Comparison of ENCODE assay signal across 8 mouse cellular contexts in genomic region chr2:130178381-130178705, GRCm38 (mm10). TPM values are rescaled to one million over a fixed set of nuclear protein-coding genes. Genes with fewer than 3 reads are reported as not detected.
A peak's percentile ranks its signal among the peaks of the same experiment; 100 is the strongest.
DNase-seq lines count a peak whose midpoint lies in the region; ATAC-seq and TF ChIP-seq lines count a peak whose summit lies in the region.

No protein-coding gene starts in this region.

- H3K4me1 ChIP-seq in heart, embryonic 15.5 days (replicated peaks) = peaks cover 17% of the 10 kb centered on the region
- peaks cover 32% of the 10 kb centered on the region for H3K4me1 ChIP-seq in G1E (ENCODE audit: insufficient read depth, low read depth, low read length)
- H3K4me1 ChIP-seq in forebrain, embryonic 11.5 days (replicated peaks; ENCODE audit: control insufficient read depth, insufficient read depth, low read length) = peaks cover 6% of the 10 kb centered on the region; the same call in 1 of the 2 replicates
- peaks cover 9 to 13% of the 10 kb centered on the region in 2 experiments for H3K4me1 ChIP-seq in liver, embryonic 14.5 days (replicated peaks; ENCODE audit: control insufficient read depth in 2 of 2, insufficient read depth in 2 of 2, low read length in 1 of 2)
- H3K4me1 ChIP-seq in stomach, embryonic 15.5 days = peaks cover 16% of the 10 kb centered on the region

- no peak for TF ChIP-seq CTCF in G1E (IDR thresholded peaks at IDR 0.05; ENCODE audit: low read depth, low read length)
- no peak for TF ChIP-seq CTCF in liver, embryonic 14.5 days (IDR thresholded peaks at IDR 0.05; ENCODE audit: low read depth)

- no peak for ATAC-seq in heart, embryonic 15.5 days (replicated peaks; ENCODE audit: insufficient number of reproducible peaks, insufficient read depth, low FRiP score, low read depth)
- no peak; the same call in 1 of the 2 replicates for ATAC-seq in G1E (ENCODE audit: extremely low read depth, insufficient number of reproducible peaks, low FRiP score, poor library complexity, severe bottlenecking)
- 0 out of 2 replicates have a peak, but pooled peaks have one; percentile 6 for ATAC-seq in forebrain, embryonic 11.5 days (replicated peaks; ENCODE audit: low FRiP score)
- ATAC-seq in liver, embryonic 14.5 days (ENCODE audit: insufficient read depth) = peak; percentile 10; the same call in 1 of the 2 replicates
- 0 out of 2 replicates have a peak, but pooled peaks have one; percentile 3 for ATAC-seq in stomach, embryonic 15.5 days (ENCODE audit: insufficient read depth, low FRiP score, low read depth)
- no peak for ATAC-seq in activated CD4-positive, CD25-positive, alpha-beta regulatory T cell, adult 4 months

- no peak for TF ChIP-seq EP300 in liver, embryonic 14.5 days (IDR thresholded peaks at IDR 0.05; ENCODE audit: low read depth)

- peak overlapping the region; percentile 100 for H3K9ac ChIP-seq in heart, embryonic 15.5 days
- peak overlapping the region; percentile 100 for H3K9ac ChIP-seq in forebrain, embryonic 11.5 days (ENCODE audit: low read length)
- peak overlapping the region; percentile 100 for H3K9ac ChIP-seq in liver, embryonic 14.5 days (replicated peaks)
- peak overlapping the region; percentile 90 for H3K9ac ChIP-seq in stomach, embryonic 15.5 days

- H3K4me2 ChIP-seq in heart, embryonic 15.5 days = peak overlapping the region; percentile 88
- peak overlapping the region; percentile 82 for H3K4me2 ChIP-seq in forebrain, embryonic 11.5 days (ENCODE audit: low read depth, low read length, severe bottlenecking)
- H3K4me2 ChIP-seq in liver, embryonic 14.5 days (ENCODE audit: low read depth) = peak overlapping the region; percentile 98
- peak overlapping the region; percentile 73 for H3K4me2 ChIP-seq in stomach, embryonic 15.5 days

- H3K9me3 ChIP-seq in heart, embryonic 15.5 days (replicated peaks) = no peaks in the 10 kb centered on the region
- H3K9me3 ChIP-seq in G1E (replicated peaks) = no peaks in the 10 kb centered on the region
- no peaks in the 10 kb centered on the region; the same call in 1 of the 2 replicates for H3K9me3 ChIP-seq in forebrain, embryonic 11.5 days (ENCODE audit: control insufficient read depth, low read length)
- H3K9me3 ChIP-seq in liver, embryonic 14.5 days (ENCODE audit: control insufficient read depth, low read length) = no peaks in the 10 kb centered on the region
- no peaks in the 10 kb centered on the region for H3K9me3 ChIP-seq in stomach, embryonic 15.5 days

- H3K27me3 ChIP-seq in heart, embryonic 15.5 days = no peaks in the 10 kb centered on the region
- H3K27me3 ChIP-seq in G1E (ENCODE audit: insufficient read depth, low read length) = 0 out of 2 replicates have a peak, but pooled peaks cover 3% of the 10 kb centered on the region
- no peaks in the 10 kb centered on the region for H3K27me3 ChIP-seq in forebrain, embryonic 11.5 days (ENCODE audit: control insufficient read depth, insufficient read depth, low read length)
- no peaks in the 10 kb centered on the region for H3K27me3 ChIP-seq in liver, embryonic 14.5 days (ENCODE audit: control insufficient read depth, insufficient read depth, low read length)
- no peaks in the 10 kb centered on the region for H3K27me3 ChIP-seq in stomach, embryonic 15.5 days (replicated peaks)

- peaks cover 25% of the 10 kb centered on the region for H3K36me3 ChIP-seq in heart, embryonic 15.5 days
- peaks cover 39% of the 10 kb centered on the region for H3K36me3 ChIP-seq in G1E (replicated peaks)
- peaks cover 8% of the 10 kb centered on the region; the same call in 1 of the 2 replicates for H3K36me3 ChIP-seq in forebrain, embryonic 11.5 days (ENCODE audit: control insufficient read depth, insufficient read depth, low read length)
- peaks cover 38% of the 10 kb centered on the region for H3K36me3 ChIP-seq in liver, embryonic 14.5 days (replicated peaks; ENCODE audit: control insufficient read depth, insufficient read depth, low read depth)
- H3K36me3 ChIP-seq in stomach, embryonic 15.5 days = peaks cover 20% of the 10 kb centered on the region

- no peak for DNase-seq in heart, adult 11 months
- peak; percentile 25 for DNase-seq in G1E (ENCODE audit: low spot score)
- no peak for DNase-seq in forebrain, embryonic 11.5 days (ENCODE audit: low spot score)
- DNase-seq in liver, embryonic 14.5 days (ENCODE audit: low read depth in 3 of 3, low spot score in 3 of 3) = no peak
- DNase-seq in frontal cortex, postnatal 25 days (ENCODE audit: low spot score in 2 of 2) = no peak

- H3K4me3 ChIP-seq in heart, embryonic 15.5 days = peak overlapping the region; percentile 98
- H3K4me3 ChIP-seq in G1E (ENCODE audit: low read depth, low read length) = peak overlapping the region; percentile 94
- H3K4me3 ChIP-seq in forebrain, embryonic 11.5 days (ENCODE audit: low read depth, low read length) = peak overlapping the region; percentile 98
- peak overlapping the region; percentile 95 to 100 for H3K4me3 ChIP-seq in liver, embryonic 14.5 days (ENCODE audit: insufficient read depth in 1 of 2, low read depth in 2 of 2, low read length in 2 of 2)
- peak overlapping the region; percentile 77 for H3K4me3 ChIP-seq in stomach, embryonic 15.5 days (replicated peaks)

- under 1% methylated on average over 11 of the region's 11 CpGs for WGBS in heart, embryonic 15.5 days
- whole genome bisulfite sequencing in forebrain, embryonic 11.5 days = under 1% methylated on average over 11 of the region's 11 CpGs
- WGBS in liver, embryonic 14.5 days (ENCODE audit: insufficient replicate concordance) = 0% methylated on average over 11 of the region's 11 CpGs
- WGBS in stomach, embryonic 15.5 days = under 1% methylated on average over 11 of the region's 11 CpGs

- peak overlapping the region; percentile 94 for H3K27ac ChIP-seq in heart, embryonic 15.5 days
- peak overlapping the region; percentile 92; the same call in 1 of the 2 replicates for H3K27ac ChIP-seq in forebrain, embryonic 11.5 days (ENCODE audit: low read depth, low read length)
- H3K27ac ChIP-seq in liver, embryonic 14.5 days = peak overlapping the region; percentile 76
- peak overlapping the region; percentile 93 for H3K27ac ChIP-seq in stomach, embryonic 15.5 days

RNA-seq across cellular contexts. Expression of gene Snrpb, which starts 0.9 kb away (rescaled TPM):
- 361 and 429 TPM in 2 replicates for polyA plus RNA-seq in heart, embryonic 15.5 days (2015; fragmentation: Nextera tagmentation; extraction: Ambion mirVana)
- total RNA-seq in G1E (2014; fragmentation: Nextera tagmentation) = 112 and 115 TPM in 2 replicates
- total RNA-seq in G1E (2017) = 252 and 274 TPM in 2 replicates
- polyA plus RNA-seq in G1E (2012) = 650 and 707 TPM in 2 replicates
- 733 and 765 TPM in 2 replicates for polyA plus RNA-seq in forebrain, embryonic 11.5 days (2014; fragmentation: Nextera tagmentation; extraction: Ambion mirVana)
- polyA plus RNA-seq in liver, embryonic 14.5 days (2012; rRNA removed) = 168 and 185 TPM in 2 replicates
- polyA plus RNA-seq in liver, embryonic 14.5 days (2014; fragmentation: Nextera tagmentation; extraction: Ambion mirVana) = 292 and 318 TPM in 2 replicates
- 518 and 527 TPM in 2 replicates for polyA plus RNA-seq in stomach, embryonic 15.5 days (2015; fragmentation: Nextera tagmentation; extraction: Ambion mirVana)
- polyA plus RNA-seq in activated CD4-positive, CD25-positive, alpha-beta regulatory T cell, adult 4 months (2017; shearing (Covaris generic)) = 100 to 1,000 TPM; 354 to 438 TPM

RNA-seq across cellular contexts. Expression of gene Tmc2, which starts 16.7 kb away (rescaled TPM):
- polyA plus RNA-seq in heart, embryonic 15.5 days (2015; fragmentation: Nextera tagmentation; extraction: Ambion mirVana) = not detected in 2 replicates
- total RNA-seq in G1E (2014; fragmentation: Nextera tagmentation) (not detected in 2 replicates), G1E (2017) (0.05 and 0.06 TPM in 2 replicates)
- polyA plus RNA-seq in G1E (2012) = not detected in 2 replicates
- 0.05 TPM in 1 of 2 replicates, not detected in the other for polyA plus RNA-seq in forebrain, embryonic 11.5 days (2014; fragmentation: Nextera tagmentation; extraction: Ambion mirVana)
- not detected in 2 replicates for polyA plus RNA-seq in liver, embryonic 14.5 days (2012; rRNA removed)
- polyA plus RNA-seq in liver, embryonic 14.5 days (2014; fragmentation: Nextera tagmentation; extraction: Ambion mirVana) = not detected in 2 replicates
- polyA plus RNA-seq in stomach, embryonic 15.5 days (2015; fragmentation: Nextera tagmentation; extraction: Ambion mirVana) = 0.04 TPM in 1 of 2 replicates, not detected in the other
- under 1 TPM in 1 of 2 experiments, not detected in 1; 0.12 TPM for polyA plus RNA-seq in activated CD4-positive, CD25-positive, alpha-beta regulatory T cell, adult 4 months (2017; shearing (Covaris generic))

Comparison
In these comparisons a context has a peak if more than half of its experiments do, and no peak if none do; other contexts are left out.
1. ATAC-seq: peak in forebrain, embryonic 11.5 days (single experiment), liver, embryonic 14.5 days (single experiment) and stomach, embryonic 15.5 days (single experiment); none in heart, embryonic 15.5 days (single experiment), G1E (single experiment) and activated CD4-positive, CD25-positive, alpha-beta regulatory T cell, adult 4 months (single experiment).
2. Peak in every context shown above with its lines, with median percentiles within 50 percentile points of each other: H3K27ac ChIP-seq, H3K4me2 ChIP-seq, H3K4me3 ChIP-seq and H3K9ac ChIP-seq.